Mouse (Mus musculus) stomach, postnatal 0 days (tissue): ENCODE results near the gene Fry. TPM values are rescaled to one million over a fixed set of nuclear protein-coding genes. Genes with fewer than 3 reads are reported as not detected.

Experiments used
- ATAC-seq: fragments of 200-750 bp; cut with Nextera tagmentation; 2 replicates; pipeline ENCODE4 v1.8.0; 2017; ENCODE audit not compliant: low FRiP score, low TSS enrichment
- DNase-seq: peaks from one replicate; pipeline ENCODE4 v3.0.0-alpha.2; 2016; ENCODE audit warnings: low spot score
- H3K27ac ChIP-seq: fragments of 300-500 bp; sonication (generic); replicated peaks from 2 replicates; pipeline ENCODE4 v1.5.1; 2014; ENCODE audit warnings: mild to moderate bottlenecking, control low read depth
- H3K27me3 ChIP-seq: fragments of 300-500 bp; sonication (generic); 2 replicates; pipeline ENCODE4 v1.6.1; 2014; ENCODE audit warnings: low read length; ENCODE audit not compliant: control insufficient read depth, insufficient read depth
- H3K36me3 ChIP-seq: fragments of 300-500 bp; sonication (generic); 2 replicates; pipeline ENCODE4 v1.6.1; 2014; ENCODE audit warnings: low read length, mixed read lengths; ENCODE audit not compliant: control insufficient read depth, insufficient read depth
- H3K4me1 ChIP-seq: fragments of 300-500 bp; sonication (generic); replicated peaks from 2 replicates; pipeline ENCODE4 v1.6.1; 2014; ENCODE audit warnings: antibody characterized with exemption; ENCODE audit not compliant: control insufficient read depth, insufficient read depth
- H3K4me2 ChIP-seq: fragments of 300-500 bp; sonication (generic); replicated peaks from 2 replicates; pipeline ENCODE4 v1.6.1; 2014; ENCODE audit warnings: low read depth, mild to moderate bottlenecking, control low read depth, moderate library complexity
- H3K4me3 ChIP-seq: fragments of 300-500 bp; sonication (generic); 2 replicates; pipeline ENCODE4 v1.5.1; 2014; ENCODE audit warnings: low read depth, low read length, control low read depth
- H3K9ac ChIP-seq: fragments of 300-500 bp; sonication (generic); 2 replicates; pipeline ENCODE4 v1.6.1; 2014; ENCODE audit warnings: mild to moderate bottlenecking, low read length, control low read depth, mixed read lengths
- H3K9me3 ChIP-seq: fragments of 300-500 bp; sonication (generic); 2 replicates; pipeline ENCODE4 v1.6.1; 2016; ENCODE audit warnings: low read length; ENCODE audit not compliant: control insufficient read depth
- CTCF ChIP-seq: IDR thresholded peaks from 2 replicates; pipeline ENCODE4 v1.5.1; 2016; ENCODE audit warnings: antibody characterized with exemption, low read depth, mild to moderate bottlenecking, moderate library complexity
- EP300 ChIP-seq: optimal IDR thresholded peaks from 2 replicates; pipeline ENCODE3; 2016; ENCODE audit warnings: antibody characterized with exemption
- WGBS: fragments of 180-500 bp; shearing (Covaris S2); extraction: QIAGEN DNeasy Blood & Tissue Kit; methylation state at CpG from one replicate; pipeline ENCODE4 v1.1.7; 2014; 5-methylcytosine and 5-hydroxymethylcytosine counted together
- polyA plus RNA-seq: library from polyadenylated mRNA; unstranded; fragments of >200 nt; fragmentation: Nextera tagmentation; extraction: Ambion mirVana; gene quantifications from 2 replicates; pipeline ENCODE4 v1.2.1, GENCODE M21; 2015

Fry gene
- polyA plus RNA-seq, 1 experiment from 2014 or later, result 6.5 TPM

DNA sequence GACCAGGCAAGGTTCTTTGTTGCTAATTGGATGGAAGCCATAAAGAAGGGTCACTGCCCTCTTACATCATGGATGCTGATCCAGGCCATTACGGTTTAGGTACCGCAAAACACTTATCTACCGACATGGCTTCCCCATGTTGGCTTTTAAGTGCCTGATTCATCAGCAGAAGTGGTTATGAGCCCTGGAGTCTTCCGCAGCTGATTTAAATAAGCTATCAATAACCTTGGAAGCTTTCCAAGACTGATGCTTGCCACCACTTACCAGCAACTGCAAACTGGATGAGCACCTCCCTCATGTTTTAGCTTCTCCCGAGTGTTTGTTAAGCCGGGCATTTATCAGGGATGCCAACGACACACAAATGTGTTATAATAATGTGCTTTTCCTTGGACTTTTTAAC, 12.7 kb downstream of the Fry start:
- Histone ChIP-seq H3K4me3 (no peak overlapping the region), H3K27me3 (no peaks in the 10 kb centered on the region), H3K9me3 (no peaks in the 10 kb centered on the region), H3K4me1 (no peaks in the 10 kb centered on the region), H3K4me2 (no peak overlapping the region), H3K36me3 (no peaks in the 10 kb centered on the region), H3K9ac (no peak overlapping the region), H3K27ac (no peak overlapping the region)
- TF ChIP-seq CTCF (no peak), EP300 (no peak)
- 72% methylated on average over 7 of the region's 7 CpGs for WGBS
- DNase-seq, result no peak
- ATAC-seq, result no peak

- TF ChIP-seq EP300, result no peak
- no peak for TF ChIP-seq CTCF
- DNase-seq (no peak), ATAC-seq (no peak)
- no peak overlapping the region for H3K4me3 ChIP-seq
- 78% methylated on average over 3 of the region's 3 CpGs for WGBS
- no peaks in the 10 kb centered on the region for H3K4me1 ChIP-seq
- H3K4me2 ChIP-seq, result no peak overlapping the region
- H3K27ac ChIP-seq, result no peak overlapping the region
- H3K27me3 ChIP-seq, result no peaks in the 10 kb centered on the region
- no peak overlapping the region for H3K9ac ChIP-seq
- H3K36me3 ChIP-seq, result no peaks in the 10 kb centered on the region
- H3K9me3 ChIP-seq, result no peaks in the 10 kb centered on the region
Measured at GRCm38 (mm10) chr5:150134651-150135050, 16.2 kb downstream of the Fry start.

GRCm38 (mm10) chr5:150135529-150135928, 17.1 kb downstream of the Fry start:
- Histone ChIP-seq H3K4me3 (no peak overlapping the region), H3K4me2 (no peak overlapping the region), H3K9me3 (no peaks in the 10 kb centered on the region), H3K36me3 (no peaks in the 10 kb centered on the region), H3K27ac (no peak overlapping the region), H3K4me1 (no peaks in the 10 kb centered on the region), H3K27me3 (no peaks in the 10 kb centered on the region), H3K9ac (no peak overlapping the region)
- DNase-seq, result no peak
- TF ChIP-seq EP300 (no peak), CTCF (no peak)
- ATAC-seq, result no peak
- WGBS, result 85% methylated on average over 13 of the region's 13 CpGs

GRCm38 (mm10) chr5:150137772-150138451, 19.5 kb downstream of the Fry start:
- WGBS, result 67% methylated on average over 9 of the region's 9 CpGs
- Histone ChIP-seq H3K36me3 (no peaks in the 10 kb centered on the region), H3K4me1 (no peaks in the 10 kb centered on the region), H3K27me3 (no peaks in the 10 kb centered on the region), H3K9me3 (no peaks in the 10 kb centered on the region), H3K4me3 (no peak overlapping the region), H3K9ac (no peak overlapping the region), H3K4me2 (no peak overlapping the region), H3K27ac (no peak overlapping the region)
- TF ChIP-seq CTCF (peak; percentile 55), EP300 (no peak)
- peak; percentile 33 for DNase-seq
- no peak for ATAC-seq

- no peaks in the 10 kb centered on the region for H3K36me3 ChIP-seq
- H3K4me3 ChIP-seq, result no peak overlapping the region
- no peak overlapping the region for H3K27ac ChIP-seq
- no peak overlapping the region for H3K9ac ChIP-seq
- no peaks in the 10 kb centered on the region for H3K27me3 ChIP-seq
- DNase-seq (no peak), ATAC-seq (no peak)
- no peaks in the 10 kb centered on the region for H3K4me1 ChIP-seq
- H3K4me2 ChIP-seq, result no peak overlapping the region
- no peaks in the 10 kb centered on the region for H3K9me3 ChIP-seq
- 65% methylated on average over 2 of the region's 2 CpGs for WGBS
- no peak for TF ChIP-seq CTCF
- no peak for TF ChIP-seq EP300
Measured at GRCm38 (mm10) chr5:150140513-150140912, 22.1 kb downstream of the Fry start.

GRCm38 (mm10) chr5:150145967-150146366, 27.5 kb downstream of the Fry start:
- no peak for DNase-seq
- no peak for ATAC-seq
- Histone ChIP-seq H3K27me3 (no peaks in the 10 kb centered on the region), H3K4me3 (no peak overlapping the region), H3K27ac (no peak overlapping the region), H3K4me1 (no peaks in the 10 kb centered on the region), H3K9ac (no peak overlapping the region), H3K9me3 (no peaks in the 10 kb centered on the region), H3K36me3 (no peaks in the 10 kb centered on the region), H3K4me2 (no peak overlapping the region)
- 87% methylated on average over 3 of the region's 3 CpGs for WGBS
- TF ChIP-seq EP300, result no peak
- peak; percentile 22 for TF ChIP-seq CTCF
